In genomic region chr9:109874797-109875691, GRCm38 (mm10) we compare ENCODE assay signal across 8 mouse cellular contexts. TPM values are rescaled to one million over a fixed set of nuclear protein-coding genes. Genes with fewer than 3 reads are reported as not detected.
DNase-seq lines count a peak whose midpoint lies in the region; ATAC-seq lines count a peak whose summit lies in the region.

Gene Cdc25a, plus strand, starts transcription at chr9:109875579.

- peak; percentile 95 for ATAC-seq in CD4-positive, CD25-positive, alpha-beta regulatory T cell, adult 4 months
- ATAC-seq in heart, embryonic 14.5 days (ENCODE audit: insufficient number of reproducible peaks, insufficient read depth, low FRiP score, low read depth): peak; percentile 88
- ATAC-seq in liver, embryonic 13.5 days (ENCODE audit: low read depth): peak; percentile 90
- ATAC-seq in stomach, embryonic 16.5 days (ENCODE audit: insufficient read depth, low FRiP score): peak; percentile 95

- peak within 1 kb of the TSS; percentile 97 for H3K9ac ChIP-seq in heart, embryonic 14.5 days (ENCODE audit: low read length)
- peak within 1 kb of the TSS; percentile 99 for H3K9ac ChIP-seq in liver, embryonic 13.5 days
- H3K9ac ChIP-seq in stomach, embryonic 16.5 days (ENCODE audit: low read length): peak within 1 kb of the TSS; percentile 96

- peak within 1 kb of the TSS; percentile 86 to 89 for H3K27ac ChIP-seq in heart, embryonic 14.5 days (replicated peaks in 1 of 2; ENCODE audit: control insufficient read depth in 1 of 2, insufficient read depth in 1 of 2, low read depth in 2 of 2, low read length in 2 of 2)
- H3K27ac ChIP-seq in liver, embryonic 13.5 days: peak within 1 kb of the TSS; percentile 86
- peak within 1 kb of the TSS; percentile 94 for H3K27ac ChIP-seq in stomach, embryonic 16.5 days (ENCODE audit: low read length)

- H3K4me3 ChIP-seq in heart, embryonic 14.5 days (ENCODE audit: control insufficient read depth in 1 of 2, insufficient read depth in 1 of 2, low read depth in 1 of 2, low read length in 2 of 2): peak within 1 kb of the TSS; percentile 70 to 97
- peak within 1 kb of the TSS; percentile 99 for H3K4me3 ChIP-seq in liver, embryonic 13.5 days (replicated peaks)
- peak within 1 kb of the TSS; percentile 99 for H3K4me3 ChIP-seq in stomach, embryonic 16.5 days (replicated peaks; ENCODE audit: low read length)

- peak; percentile 98 for DNase-seq in c-Kit-negative CD71-positive TER-119-positive erythroid progenitor cells, embryonic 14.5 days (ENCODE audit: low read depth, low spot score)
- peak; percentile 99 for DNase-seq in fibroblast of lung, adult 2 months (ENCODE audit: low read depth)
- DNase-seq in kidney, postnatal 14 days: peak; percentile 98
- DNase-seq in liver, embryonic 13.5 days: peak; percentile 98
- peak; percentile 96 for DNase-seq in neural tube, embryonic 10.5 days (ENCODE audit: extremely low spot score, low spot score)

- H3K36me3 ChIP-seq in heart, embryonic 14.5 days (ENCODE audit: control insufficient read depth, insufficient read depth, low read length): peaks cover 30% of the 10 kb centered on the region
- peaks cover 30% of the 10 kb centered on the region for H3K36me3 ChIP-seq in liver, embryonic 13.5 days
- peaks cover 10% of the 10 kb centered on the region; the same call in 1 of the 2 replicates for H3K36me3 ChIP-seq in stomach, embryonic 16.5 days (ENCODE audit: control insufficient read depth, insufficient read depth, low read length)

- peaks cover 9 to 10% of the 10 kb centered on the region in 2 experiments; a peak in 3 of 4 replicates for H3K4me1 ChIP-seq in heart, embryonic 14.5 days (ENCODE audit: control insufficient read depth in 2 of 2, insufficient read depth in 2 of 2, low read length in 2 of 2)
- H3K4me1 ChIP-seq in liver, embryonic 13.5 days (replicated peaks): peaks cover 52% of the 10 kb centered on the region
- H3K4me1 ChIP-seq in stomach, embryonic 16.5 days (ENCODE audit: control insufficient read depth, insufficient read depth, low read length): peaks cover 19% of the 10 kb centered on the region

- H3K27me3 ChIP-seq in heart, embryonic 14.5 days (ENCODE audit: control insufficient read depth, insufficient read depth, low read length): no peaks in the 10 kb centered on the region
- H3K27me3 ChIP-seq in liver, embryonic 13.5 days: no peaks in the 10 kb centered on the region
- H3K27me3 ChIP-seq in stomach, embryonic 16.5 days (ENCODE audit: control insufficient read depth, insufficient read depth, low read length): no peaks in the 10 kb centered on the region

- no peaks in the 10 kb centered on the region for H3K9me3 ChIP-seq in heart, embryonic 14.5 days (ENCODE audit: control insufficient read depth, low read length)
- H3K9me3 ChIP-seq in liver, embryonic 13.5 days (replicated peaks): no peaks in the 10 kb centered on the region
- H3K9me3 ChIP-seq in stomach, embryonic 16.5 days (replicated peaks; ENCODE audit: control insufficient read depth, low read length): no peaks in the 10 kb centered on the region

- peak within 1 kb of the TSS; percentile 67 for H3K4me2 ChIP-seq in heart, embryonic 14.5 days (ENCODE audit: low read length)
- H3K4me2 ChIP-seq in liver, embryonic 13.5 days: peak within 1 kb of the TSS; percentile 91
- H3K4me2 ChIP-seq in stomach, embryonic 16.5 days (ENCODE audit: low read depth, low read length): peak within 1 kb of the TSS; percentile 89

- WGBS in heart, embryonic 14.5 days: 5% methylated on average over 33 of the region's 33 CpGs
- 4% methylated on average over 33 of the region's 33 CpGs for WGBS in liver, embryonic 13.5 days (ENCODE audit: insufficient replicate concordance)
- WGBS in stomach, embryonic 16.5 days: 7% methylated on average over 33 of the region's 33 CpGs

RNA-seq across cellular contexts. Expression of gene Cdc25a, which starts in this region (rescaled TPM):
- 1 to 10 TPM; 7.0 to 7.4 TPM for polyA plus RNA-seq in CD4-positive, CD25-positive, alpha-beta regulatory T cell, adult 4 months (2017; shearing (Covaris generic))
- polyA plus RNA-seq in heart, embryonic 14.5 days (2014; fragmentation: Nextera tagmentation; extraction: Ambion mirVana): 14.9 and 16.4 TPM in 2 replicates
- 16.7 and 18.8 TPM in 2 replicates for polyA plus RNA-seq in liver, embryonic 13.5 days (2015; fragmentation: Nextera tagmentation; extraction: Ambion mirVana)
- polyA plus RNA-seq in stomach, embryonic 16.5 days (2015; fragmentation: Nextera tagmentation; extraction: Ambion mirVana): 26.0 and 26.6 TPM in 2 replicates

Comparison
In these comparisons a context has a peak if more than half of its experiments do, and no peak if none do; other contexts are left out.
1. Peak in every context shown above with its lines: DNase-seq, ATAC-seq, H3K4me3 ChIP-seq and H3K27ac ChIP-seq.